Mouse (Mus musculus): Measurements from ENCODE around the gene St3gal2.
A peak's percentile ranks its signal among the peaks of the same experiment; 100 is the strongest.
"Not testable (repeated sequence)": the region's sequence is repeated elsewhere in the genome, so short reads cannot be mapped to it uniquely, and the experiment has no call there.

Gene St3gal2

DNA sequence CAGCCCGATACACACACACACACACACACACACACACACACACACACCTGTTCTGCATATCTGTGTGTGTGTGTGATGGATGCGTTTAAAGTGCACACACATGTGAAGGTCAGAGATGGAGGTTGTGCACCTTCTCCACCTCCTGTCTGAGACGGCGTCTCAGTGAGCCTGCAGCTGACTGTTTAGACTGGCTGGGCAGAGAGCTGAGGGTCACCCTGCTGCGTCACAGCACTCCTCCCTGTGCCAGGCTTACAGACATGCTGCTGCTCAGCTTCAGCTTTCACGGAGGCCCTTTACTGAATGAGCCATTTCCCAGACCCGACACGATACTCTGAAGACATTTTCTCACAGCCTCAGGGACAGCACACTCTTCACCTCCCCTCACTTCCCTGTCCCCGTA is 70.3 kb downstream of the St3gal2 start:
- no peak for DNase-seq (ENCODE audit: low read depth, low spot score)

DNA sequence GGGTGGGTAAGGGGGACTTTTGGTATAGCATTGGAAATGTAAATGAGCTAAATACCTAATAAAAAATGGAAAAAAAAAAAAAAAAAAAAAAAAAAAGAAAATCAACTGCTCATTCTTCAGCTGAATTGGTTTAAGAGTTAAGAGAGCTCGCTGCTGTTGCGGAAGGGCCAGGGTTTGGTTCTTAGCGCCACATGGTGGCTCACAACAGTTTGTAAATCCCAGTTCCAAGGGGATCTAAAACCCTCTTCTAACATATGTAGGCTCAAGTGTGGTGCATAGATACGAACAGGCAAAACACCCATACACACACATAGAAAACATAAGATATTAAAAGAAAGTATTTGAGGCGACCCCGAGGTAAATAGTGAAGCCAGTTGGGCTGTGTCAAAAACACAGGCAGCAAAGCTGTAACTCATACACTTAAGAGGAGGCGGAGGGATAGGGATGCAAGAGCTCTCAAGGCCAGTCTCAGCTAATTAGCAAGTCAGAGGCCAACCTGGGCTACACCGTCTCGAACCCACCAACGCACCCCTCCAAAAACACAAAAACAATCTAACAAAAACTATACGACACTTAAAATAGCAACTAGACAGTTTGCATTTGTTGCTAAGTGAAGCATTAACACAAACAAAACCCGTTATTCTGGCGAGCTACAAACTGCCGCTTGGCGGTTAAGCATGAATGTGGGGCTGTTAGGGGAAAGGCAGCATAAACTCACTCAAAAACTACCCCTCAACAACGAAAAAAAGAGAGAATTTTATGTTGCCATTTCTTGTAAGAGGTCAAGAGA is 77.1 kb downstream of the St3gal2 start:
- DNase-seq (ENCODE audit: low read depth, low spot score), result peak; percentile 33

DNA sequence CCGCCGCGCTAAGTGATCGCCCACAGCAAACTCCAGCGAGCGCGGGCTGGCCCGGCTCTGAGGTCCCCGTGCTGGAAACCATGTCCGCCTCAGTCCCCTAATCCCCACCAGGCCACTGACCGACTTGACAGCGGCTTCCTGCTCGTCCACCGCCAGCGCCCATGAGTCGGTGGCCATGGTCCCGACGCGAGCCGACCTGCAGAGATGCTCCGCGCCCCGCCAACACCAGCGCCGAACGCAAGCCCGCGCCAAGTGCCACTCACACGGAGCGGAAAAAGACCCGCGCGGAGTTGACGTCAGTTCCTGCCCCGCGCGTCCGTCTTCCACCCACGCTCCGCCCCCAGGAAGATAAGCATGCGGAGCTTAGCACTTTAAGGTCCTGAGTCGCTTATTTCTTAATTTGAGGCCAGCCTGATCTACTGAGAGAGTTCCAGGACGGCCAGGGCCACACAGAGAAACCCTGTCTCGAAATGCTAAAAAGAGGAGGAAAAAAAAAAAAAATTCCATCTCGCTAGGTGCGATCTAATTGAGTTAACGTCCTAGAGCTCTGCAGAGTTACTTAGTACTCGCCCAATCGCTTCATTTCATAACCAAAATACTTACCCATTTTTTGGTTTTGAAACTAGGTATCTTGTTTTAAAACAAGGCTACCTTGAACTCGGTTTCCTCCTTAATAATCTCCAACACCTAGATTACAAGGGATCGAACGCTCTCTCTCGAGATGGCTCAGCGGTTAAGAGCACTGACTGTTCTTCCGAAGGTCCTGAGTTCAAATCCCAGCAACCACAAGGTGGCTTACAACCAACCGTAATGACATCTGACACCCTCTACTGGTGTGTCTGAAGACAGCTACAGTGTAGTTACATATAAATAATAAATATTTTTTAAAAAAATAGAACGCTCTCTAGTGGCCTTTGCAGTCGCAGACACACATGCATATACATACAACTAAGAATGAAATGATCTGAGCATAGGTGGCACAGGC is 78.1 kb downstream of the St3gal2 start, which contains the start of gene Ddx19a:
Gene Ddx19a (minus strand): TSS at position 254 of the 985 bp plus-strand sequence.
- peak; percentile 92 for DNase-seq (ENCODE audit: low read depth, low spot score)

DNA sequence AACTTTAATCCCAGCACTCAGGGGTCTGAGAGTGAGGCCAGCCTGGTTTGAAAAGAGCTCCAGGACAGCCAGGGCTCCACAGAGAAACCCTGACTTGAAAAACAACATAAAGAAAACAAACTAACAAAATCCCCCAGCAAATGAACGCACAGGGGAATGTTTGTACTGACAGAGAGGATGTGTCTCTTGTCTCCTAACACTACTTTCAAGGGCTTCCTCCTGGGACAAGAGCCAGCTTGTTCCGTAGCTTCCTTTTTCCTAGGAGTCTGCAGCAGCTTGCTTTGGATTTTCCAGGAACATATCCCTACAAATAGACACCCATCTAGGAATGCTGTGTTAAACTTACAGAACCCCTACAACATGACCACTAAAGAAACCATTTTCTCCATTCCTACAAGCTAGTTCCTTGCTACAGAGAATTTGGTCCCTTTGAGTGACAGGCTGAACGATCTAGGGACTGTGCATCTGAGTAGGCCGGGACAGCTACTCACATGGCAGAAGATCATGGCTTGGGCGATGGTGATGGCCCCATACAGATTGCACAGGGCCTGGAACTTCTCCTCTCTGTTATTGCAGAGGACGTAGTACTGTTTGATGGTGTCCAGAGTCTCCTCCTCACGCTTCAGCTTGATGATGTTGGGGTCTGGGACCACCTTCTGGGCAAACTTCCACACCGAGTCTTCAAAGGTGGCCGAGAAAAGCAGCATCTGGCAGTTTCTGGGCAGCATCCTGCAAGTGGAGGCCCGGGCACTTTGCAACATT is 90.7 kb downstream of the St3gal2 start:
- DNase-seq (ENCODE audit: low read depth, low spot score), result not testable (repeated sequence)

Data from 3T3-L1 (cell line).